Mouse (Mus musculus) C3H10T1/2 (cell line): ENCODE data around the gene Ptpa. TPM values are rescaled to one million over a fixed set of nuclear protein-coding genes. Genes with fewer than 3 reads are reported as not detected.

Experiments used
- polyA plus RNA-seq, 2 experiments: library from polyadenylated mRNA; unstranded; fragments of >200 nt; fragmentation: generic; extraction: Trizol; gene quantifications; one replicate each; pipeline ENCODE4 v1.2.1; 2012; ENCODE audit warnings: missing spikeins in 2 of 2

Gene Ptpa
- 100 to 1,000 TPM; 190 to 281 TPM for polyA plus RNA-seq

DNA sequence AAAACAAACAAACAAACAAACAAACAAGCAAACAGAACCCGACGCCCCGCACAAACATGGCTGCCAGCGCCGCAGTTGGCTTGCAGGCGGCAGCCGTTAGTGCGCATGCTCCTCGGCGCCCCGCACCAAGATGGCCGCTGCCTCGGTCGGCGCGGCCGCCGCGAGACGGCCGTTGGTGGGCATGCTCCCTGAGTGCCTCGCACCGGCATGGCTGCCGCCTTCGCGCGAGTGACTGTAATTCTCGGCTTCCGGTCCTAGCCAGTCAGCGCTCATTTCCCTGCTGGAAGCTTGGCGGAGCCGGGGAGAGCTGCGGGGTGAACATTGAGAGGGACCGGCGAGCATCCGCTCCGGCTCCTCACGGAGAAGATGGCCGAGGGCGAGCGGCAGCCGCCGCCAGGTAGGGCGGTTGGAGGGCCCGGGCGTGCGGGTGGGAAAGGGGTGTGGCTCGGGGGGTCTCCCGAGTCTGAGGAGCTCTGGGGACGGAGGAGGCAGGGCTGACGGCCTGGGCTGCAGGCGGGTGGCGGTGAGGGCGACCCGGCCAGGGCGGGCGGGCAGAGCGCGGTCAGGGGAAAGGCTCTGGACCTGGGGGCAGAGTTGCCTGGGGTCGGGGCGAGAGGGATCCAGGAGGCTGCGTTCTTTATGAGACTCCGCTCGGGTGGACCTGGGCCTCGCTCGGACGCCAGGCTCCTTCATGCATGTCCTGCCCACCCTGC lies at the start of gene Ptpa:
Gene Ptpa, plus strand, starts transcription at position 104 of the 713 bp plus-strand sequence.

DNA sequence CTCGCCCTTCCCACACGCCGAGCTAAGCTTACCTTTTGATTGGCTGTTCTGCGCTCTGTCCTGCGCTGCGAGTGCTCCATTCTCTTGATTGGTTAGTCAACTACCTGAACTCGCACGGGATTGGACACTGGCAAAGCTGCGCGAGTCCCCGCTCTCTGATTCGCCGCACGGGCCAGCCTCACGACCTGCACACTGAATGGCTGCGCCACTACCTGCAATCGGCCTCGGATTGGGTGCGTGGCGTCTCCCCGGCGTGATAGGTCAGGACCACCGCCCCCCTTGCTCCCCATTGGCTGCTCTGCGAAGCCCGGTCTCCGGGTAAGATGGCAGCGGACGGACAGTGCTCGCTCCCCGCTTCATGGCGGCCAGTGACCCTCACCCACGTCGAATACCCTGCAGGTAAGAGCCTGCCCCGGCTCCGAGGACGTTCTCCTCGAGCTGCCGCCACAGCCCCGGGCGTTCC lies 23.7 kb upstream of the Ptpa start, which contains the start of gene Dolpp1:
Gene Dolpp1, plus strand, starts transcription at position 141 of the 463 bp plus-strand sequence.

DNA sequence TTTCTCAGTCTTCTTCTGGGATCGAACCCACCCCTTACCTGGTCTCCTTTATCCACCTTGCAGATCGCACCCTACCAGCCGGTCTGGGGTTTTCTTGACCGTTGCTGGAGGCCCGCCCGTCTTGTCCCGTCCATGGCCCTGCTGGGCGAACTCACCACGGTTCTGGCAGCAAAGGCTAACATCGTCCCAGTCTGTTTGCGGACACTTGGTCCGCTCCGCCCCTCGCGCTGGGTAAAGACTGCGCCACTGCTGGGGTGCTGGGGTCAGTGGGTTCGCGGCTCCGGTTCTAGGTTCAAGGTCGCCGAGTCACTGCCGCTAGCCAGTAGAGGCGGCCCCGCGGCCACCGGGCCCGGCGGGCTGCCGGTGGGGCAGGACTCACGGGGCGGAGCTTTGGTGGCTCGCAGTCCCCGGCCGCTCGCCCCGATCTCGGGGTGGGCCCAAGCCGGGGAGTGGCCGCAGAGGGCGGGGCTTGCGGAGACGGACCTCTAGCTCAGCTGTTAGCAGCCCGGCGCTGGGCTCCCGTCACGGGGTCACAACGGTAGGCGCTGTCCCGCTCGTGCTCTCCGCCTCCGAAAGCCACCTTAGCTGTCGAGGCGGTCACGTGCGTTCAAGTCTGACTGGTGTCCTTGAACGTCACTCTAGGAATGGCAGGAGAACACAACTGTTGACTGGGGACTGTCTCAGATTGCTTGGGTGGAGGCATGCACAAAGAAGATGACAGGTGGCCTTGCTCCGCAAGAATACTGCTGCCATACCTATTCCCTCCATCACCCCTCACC lies 493 bp upstream of the Ptpa start, which contains the start of gene Crat:
Gene Crat, minus strand, starts transcription at position 657 of the 779 bp plus-strand sequence.

DNA sequence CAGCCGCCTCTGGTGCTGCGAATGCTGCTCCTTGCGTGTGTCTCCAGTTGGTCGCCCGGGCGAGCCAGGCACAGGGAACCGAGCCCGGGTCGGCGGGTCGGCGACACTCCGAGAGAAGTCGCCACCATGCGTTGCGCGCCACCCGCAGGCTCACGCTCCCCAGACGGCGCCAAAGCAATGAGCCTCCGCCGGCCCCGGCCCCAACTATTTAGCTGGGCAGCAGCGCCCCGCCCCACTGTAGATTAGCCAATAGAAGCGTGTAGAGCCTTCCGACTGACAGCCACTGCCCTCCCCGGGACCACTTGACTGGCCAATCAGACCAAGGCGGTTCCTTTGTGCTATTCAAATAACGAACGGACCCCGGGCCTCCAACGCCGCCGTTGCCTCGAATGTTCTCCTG lies 58.2 kb downstream of the Ptpa start, which contains the start of gene Ier5l:
Gene Ier5l, minus strand, starts transcription at position 181 of the 400 bp plus-strand sequence.

Other genes starting within 250 kb of the Ptpa start
- gene Endog, start 244.5 kb upstream of the Ptpa start, polyA plus RNA-seq, result 10 to 100 TPM; 10.4 to 13.7 TPM
- 10 to 100 TPM; 26.1 to 26.9 TPM for gene Spout1, start 237.6 kb upstream of the Ptpa start, polyA plus RNA-seq
- 1 to 10 TPM; 1.1 to 5.2 TPM for gene Kyat1, start 210.2 kb upstream of the Ptpa start, polyA plus RNA-seq
- 10 to 100 TPM in 1 of 2 experiments, 1 to 10 TPM in 1; 3.1 to 16.0 TPM for gene Lrrc8a, start 178.3 kb upstream of the Ptpa start, polyA plus RNA-seq
- under 1 TPM in 1 of 2 experiments, not detected in 1; 0.93 TPM for gene Gm28035, start 175.5 kb upstream of the Ptpa start, polyA plus RNA-seq
- 10 to 100 TPM in 1 of 2 experiments, 1 to 10 TPM in 1; 1.5 to 68.0 TPM for gene Phyhd1, start 149.8 kb upstream of the Ptpa start, polyA plus RNA-seq
- under 1 TPM in 1 of 2 experiments, not detected in 1; 0.13 TPM for gene Gm28038, start 135.0 kb upstream of the Ptpa start, polyA plus RNA-seq
- 10 to 100 TPM; 17.9 to 22.9 TPM for gene Dolk, start 129.7 kb upstream of the Ptpa start, polyA plus RNA-seq
- gene Nup188, start 129.6 kb upstream of the Ptpa start, polyA plus RNA-seq, result 10 to 100 TPM; 20.9 to 25.4 TPM
- gene Sh3glb2, start 56.7 kb upstream of the Ptpa start, polyA plus RNA-seq, result 10 to 100 TPM; 66.1 to 76.8 TPM
- gene Miga2, start 51.8 kb upstream of the Ptpa start, polyA plus RNA-seq, result 10 to 100 TPM; 11.1 to 13.4 TPM
- gene Dolpp1, start 23.8 kb upstream of the Ptpa start, polyA plus RNA-seq, result 10 to 100 TPM in 1 of 2 experiments, 1 to 10 TPM in 1; 6.2 to 11.9 TPM
- 10 to 100 TPM; 18.0 to 41.9 TPM for gene Crat, start 226 bp upstream of the Ptpa start, polyA plus RNA-seq
- gene Ier5l, start 58.2 kb downstream of the Ptpa start, polyA plus RNA-seq, result 10 to 100 TPM; 57.3 to 74.9 TPM
- gene Cstad, start 179.0 kb downstream of the Ptpa start, polyA plus RNA-seq, result 1 to 10 TPM in 1 of 2 experiments, under 1 TPM in 1; 0.12 to 6.2 TPM